Mouse (Mus musculus) E14TG2a.4 (cell line): ENCODE results near the gene Arl15.

Experiments
- CTCF ChIP-seq: conservative IDR thresholded peaks from 2 replicates; pipeline ENCODE4 v1.5.1; 2014; ENCODE audit warnings: low read length
- NANOG ChIP-seq: IDR thresholded peaks from 2 replicates; pipeline ENCODE4 v1.6.1; 2014; ENCODE audit warnings: borderline replicate concordance, low read length, mixed read lengths
- POU5F1 ChIP-seq: IDR thresholded peaks from 2 replicates; pipeline ENCODE4 v1.6.1; 2014; ENCODE audit warnings: low read length, borderline replicate concordance

DNA sequence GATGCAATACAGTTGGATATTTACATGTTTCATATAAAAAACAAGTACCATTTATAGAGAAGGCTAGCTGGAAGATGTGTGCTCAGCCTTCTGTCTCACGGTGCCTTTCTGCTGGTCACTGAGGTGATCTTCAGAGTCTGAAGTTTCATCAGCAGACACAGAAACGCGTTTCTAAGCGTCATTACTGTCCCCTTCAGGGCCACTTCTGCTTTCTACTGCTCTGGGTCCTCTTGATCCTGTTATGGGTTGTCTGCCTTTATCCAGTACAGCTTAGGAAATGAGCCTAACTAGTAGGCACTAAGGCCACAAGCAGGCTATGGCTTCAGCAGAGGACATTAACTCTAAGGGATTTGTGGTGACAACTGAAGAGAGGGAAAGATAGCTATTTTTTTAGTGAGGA, 5.9 kb downstream of the Arl15 start:
- no peak for TF ChIP-seq CTCF
- no peak for TF ChIP-seq NANOG
- TF ChIP-seq POU5F1 = no peak
